10 mouse cellular contexts compared by ENCODE assay signal in genomic region chr3:29726376-29726967, GRCm38 (mm10).
A peak's percentile ranks its signal among the peaks of the same experiment; 100 is the strongest.
DNase-seq lines count a peak whose midpoint lies in the region; ATAC-seq lines count a peak whose summit lies in the region.
"Had no signal": no experiment of that assay in that cellular context is flagged by ENCODE, and none has a peak within 500 bp of the region (broad histone marks: within the 10 kb centered on the region; RNA-seq: fewer than 3 reads in every experiment).

No protein-coding gene starts in this region.

- no peaks in the 10 kb centered on the region for H3K27me3 ChIP-seq in hindbrain, embryonic 11.5 days (ENCODE audit: control insufficient read depth, insufficient read depth, low read length)
- H3K27me3 ChIP-seq in hindbrain, embryonic 10.5 days (ENCODE audit: insufficient read depth, poor library complexity, severe bottlenecking), result peaks cover 9% of the 10 kb centered on the region
- no peaks in the 10 kb centered on the region for H3K27me3 ChIP-seq in hindbrain, embryonic 15.5 days

- H3K4me2 ChIP-seq in hindbrain, embryonic 11.5 days (replicated peaks; ENCODE audit: low read depth, low read length), result no peak overlapping the region
- no peak overlapping the region for H3K4me2 ChIP-seq in hindbrain, embryonic 15.5 days
- H3K4me2 ChIP-seq: limb, embryonic 12.5 days had no signal

- H3K36me3 ChIP-seq in hindbrain, embryonic 11.5 days (ENCODE audit: control insufficient read depth, insufficient read depth, low read length), result no peaks in the 10 kb centered on the region
- no peaks in the 10 kb centered on the region for H3K36me3 ChIP-seq in hindbrain, embryonic 10.5 days
- H3K36me3 ChIP-seq in hindbrain, embryonic 15.5 days, result no peaks in the 10 kb centered on the region
- H3K36me3 ChIP-seq: limb, embryonic 12.5 days had no signal

- H3K4me3 ChIP-seq in hindbrain, embryonic 11.5 days (ENCODE audit: low read depth, low read length), result no peak overlapping the region
- no peak overlapping the region for H3K4me3 ChIP-seq in hindbrain, embryonic 10.5 days
- no peak overlapping the region for H3K4me3 ChIP-seq in hindbrain, embryonic 15.5 days
- H3K4me3 ChIP-seq: limb, embryonic 12.5 days had no signal

- ATAC-seq in hindbrain, embryonic 11.5 days (ENCODE audit: low FRiP score), result peak; percentile 63; the same call in 1 of the 2 replicates
- peak; percentile 65; the same call in 1 of the 2 replicates for ATAC-seq in hindbrain, embryonic 15.5 days (ENCODE audit: low FRiP score, low read depth)
- ATAC-seq in erythroblast, adult 5-6 weeks (replicated peaks; ENCODE audit: low FRiP score, poor library complexity, severe bottlenecking), result no peak

- WGBS in hindbrain, embryonic 11.5 days, result 63% methylated on average over 8 of the region's 8 CpGs
- WGBS in hindbrain, embryonic 10.5 days, result 61% methylated on average over 8 of the region's 8 CpGs
- 60% methylated on average over 8 of the region's 8 CpGs for WGBS in hindbrain, embryonic 15.5 days

- H3K9ac ChIP-seq in hindbrain, embryonic 11.5 days (ENCODE audit: low read depth, low read length), result no peak overlapping the region
- no peak overlapping the region for H3K9ac ChIP-seq in hindbrain, embryonic 15.5 days
- H3K9ac ChIP-seq: limb, embryonic 12.5 days had no signal

- H3K9me3 ChIP-seq in hindbrain, embryonic 11.5 days (ENCODE audit: control insufficient read depth, low read length), result no peaks in the 10 kb centered on the region
- H3K9me3 ChIP-seq in hindbrain, embryonic 10.5 days, result no peaks in the 10 kb centered on the region
- H3K9me3 ChIP-seq in hindbrain, embryonic 15.5 days, result no peaks in the 10 kb centered on the region
- H3K9me3 ChIP-seq: limb, embryonic 12.5 days had no signal

- H3K4me1 ChIP-seq in hindbrain, embryonic 11.5 days (replicated peaks; ENCODE audit: control insufficient read depth, insufficient read depth, low read length), result no peaks in the 10 kb centered on the region
- H3K4me1 ChIP-seq in hindbrain, embryonic 10.5 days (replicated peaks), result no peaks in the 10 kb centered on the region
- H3K4me1 ChIP-seq in hindbrain, embryonic 15.5 days (replicated peaks), result no peaks in the 10 kb centered on the region
- H3K4me1 ChIP-seq: limb, embryonic 12.5 days had no signal

- peak; percentile 58 for DNase-seq in hindbrain, embryonic 11.5 days (ENCODE audit: low spot score)
- DNase-seq in hindbrain, embryonic 10.5 days (ENCODE audit: low spot score), result no peak
- DNase-seq in ovary, postnatal 14 days (ENCODE audit: low spot score), result peak; percentile 10
- DNase-seq in ovary, postnatal 10 days (ENCODE audit: low spot score), result no peak
- DNase-seq in urinary bladder, postnatal 10 days (ENCODE audit: low spot score), result no peak
- no peak for DNase-seq in c-Kit-positive CD71-positive TER-119-positive erythroid progenitor cells, embryonic 14.5 days (ENCODE audit: low spot score)
- DNase-seq: right cerebral cortex, postnatal 4 days had no signal

- H3K27ac ChIP-seq in hindbrain, embryonic 11.5 days (ENCODE audit: low read depth, low read length), result no peak overlapping the region
- no peak overlapping the region for H3K27ac ChIP-seq in hindbrain, embryonic 10.5 days
- H3K27ac ChIP-seq in hindbrain, embryonic 15.5 days (replicated peaks), result no peak overlapping the region
- H3K27ac ChIP-seq: limb, embryonic 12.5 days had no signal

Comparison
In these comparisons a context has a peak if more than half of its experiments do, and no peak if none do; other contexts are left out.
1. DNase-seq: peak in hindbrain, embryonic 11.5 days (single experiment) and ovary, postnatal 14 days (single experiment); none in hindbrain, embryonic 10.5 days (single experiment), ovary, postnatal 10 days (single experiment), urinary bladder, postnatal 10 days (single experiment) and c-Kit-positive CD71-positive TER-119-positive erythroid progenitor cells, embryonic 14.5 days (single experiment).